Mouse (Mus musculus) layer of hippocampus, adult 9-10 months (tissue): Measurements from ENCODE around the gene Pitx1.

Experiments used
- DNase-seq: peaks from one replicate; pipeline ENCODE4 v3.0.0; 2022; ENCODE audit warnings: low spot score

The Pitx1 gene

GRCm38 (mm10) chr13:55836142-55836625 lies at the start of gene Pitx1:
Gene Pitx1, minus strand, starts transcription at chr13:55836192.
- no peak for DNase-seq

GRCm38 (mm10) chr13:55881431-55882202 lies 45.6 kb upstream of the Pitx1 start:
- no peak for DNase-seq

DNA sequence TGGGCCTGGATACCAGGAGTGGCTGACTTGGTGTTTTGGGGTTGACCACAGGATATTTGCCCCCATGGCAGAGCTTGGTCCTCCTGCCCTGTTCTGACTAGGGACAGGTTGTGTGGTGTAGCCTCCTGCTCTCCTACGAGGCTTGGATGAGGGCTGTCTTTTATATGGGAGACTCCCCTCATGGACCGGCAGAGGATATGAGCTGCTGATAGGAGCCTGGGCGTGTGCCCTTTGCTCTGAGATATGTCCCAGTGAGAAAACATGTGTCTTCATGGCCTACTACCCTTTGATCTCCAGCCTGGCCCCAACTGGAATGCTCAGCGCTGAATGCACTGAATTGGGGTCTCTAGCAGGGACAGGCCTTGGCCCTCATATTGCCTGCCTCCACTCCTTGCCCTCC lies 42.4 kb upstream of the Pitx1 start:
- DNase-seq = no peak

DNA sequence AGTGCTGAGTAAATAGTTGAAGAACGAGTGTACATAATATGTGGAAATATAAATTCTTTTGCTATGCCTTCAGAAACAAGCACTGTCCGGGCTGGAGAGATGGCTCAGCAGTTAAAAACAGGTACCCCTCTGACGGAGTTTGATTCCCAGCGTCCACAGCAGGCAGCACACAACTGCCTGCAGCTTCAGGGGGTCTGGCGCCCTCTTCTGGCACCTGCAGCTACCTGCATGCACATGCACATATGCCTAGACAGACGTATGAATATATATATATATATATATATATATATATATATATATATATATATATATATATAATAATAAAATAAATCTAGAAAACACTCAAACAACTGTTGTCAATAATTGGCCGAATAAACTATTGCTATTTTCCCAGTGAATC lies 35.4 kb upstream of the Pitx1 start:
- DNase-seq = no peak

- DNase-seq = no peak
Measured at GRCm38 (mm10) chr13:55870001-55870400, 34.0 kb upstream of the Pitx1 start.

DNA sequence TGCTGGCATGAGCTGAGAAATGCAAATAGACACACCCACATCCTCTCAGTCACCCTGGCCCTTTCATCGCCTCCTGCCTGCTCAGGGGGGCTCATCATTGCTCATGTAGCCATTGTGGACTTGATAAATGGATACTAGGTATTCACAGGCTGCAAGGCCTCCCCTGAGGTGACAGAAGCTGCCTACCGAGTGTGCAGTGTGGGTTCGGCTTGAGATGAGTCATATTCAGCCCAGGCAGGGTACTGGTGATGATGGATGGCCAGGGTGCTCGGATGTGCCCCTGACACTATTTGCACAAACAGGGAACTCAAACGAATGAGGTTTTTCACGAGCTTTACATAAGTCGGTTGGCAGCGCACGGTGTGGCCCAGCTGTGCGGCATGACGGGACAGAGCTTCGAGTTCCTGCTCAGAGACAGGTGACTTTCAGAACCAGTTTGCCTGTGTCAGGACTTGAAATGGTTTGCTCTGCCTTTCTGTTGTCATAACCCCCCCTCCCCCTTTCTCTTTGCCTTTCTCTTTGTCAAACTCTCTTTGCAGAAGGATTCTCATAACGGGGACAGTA lies 31.6 kb upstream of the Pitx1 start:
- no peak for DNase-seq

DNA sequence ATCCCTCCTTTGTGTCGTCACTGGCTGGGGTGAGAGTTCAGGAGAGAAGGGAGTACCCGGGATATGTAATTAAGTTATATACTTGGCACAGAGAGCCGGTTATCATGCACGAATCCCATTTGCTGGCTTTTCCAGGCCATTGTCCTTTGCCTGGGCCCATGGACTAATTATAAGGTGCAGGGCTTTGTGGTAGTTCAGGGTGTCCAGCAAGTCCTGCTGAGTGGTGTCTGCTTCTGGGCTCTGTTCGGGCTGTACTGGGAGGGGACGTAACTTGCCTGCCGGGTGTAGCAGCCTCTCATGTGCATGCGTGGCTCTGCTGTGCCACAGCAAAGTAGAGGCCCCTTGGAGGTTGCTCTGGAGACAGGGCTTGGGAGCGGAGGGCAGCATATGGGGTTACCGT lies 24.5 kb upstream of the Pitx1 start:
- no peak for DNase-seq

- DNase-seq = no peak
Measured at GRCm38 (mm10) chr13:55858463-55858862, 22.5 kb upstream of the Pitx1 start.

GRCm38 (mm10) chr13:55855793-55856192 lies 19.8 kb upstream of the Pitx1 start:
- no peak for DNase-seq

DNA sequence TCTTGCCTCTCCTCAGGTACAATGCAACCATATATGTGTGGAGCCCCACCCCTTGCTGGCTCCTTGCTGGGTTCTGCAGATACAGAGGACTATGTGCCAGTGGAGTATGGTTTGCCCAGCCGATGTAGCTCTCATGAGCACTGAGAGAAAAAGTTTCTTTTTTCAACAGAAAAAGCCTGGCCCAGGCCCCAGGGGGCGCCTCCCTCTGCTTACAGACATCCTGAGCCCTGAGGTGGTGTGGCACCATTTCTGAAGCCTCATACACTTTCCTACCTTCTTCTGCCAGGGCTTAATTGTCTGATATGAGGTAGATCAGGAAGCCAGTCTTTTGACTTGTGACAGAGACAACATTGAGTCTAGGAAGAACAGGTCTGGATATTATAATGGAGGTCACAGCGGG lies 16.2 kb upstream of the Pitx1 start:
- DNase-seq = no peak

- no peak for DNase-seq
Measured at GRCm38 (mm10) chr13:55850726-55851125, 14.7 kb upstream of the Pitx1 start.

DNA sequence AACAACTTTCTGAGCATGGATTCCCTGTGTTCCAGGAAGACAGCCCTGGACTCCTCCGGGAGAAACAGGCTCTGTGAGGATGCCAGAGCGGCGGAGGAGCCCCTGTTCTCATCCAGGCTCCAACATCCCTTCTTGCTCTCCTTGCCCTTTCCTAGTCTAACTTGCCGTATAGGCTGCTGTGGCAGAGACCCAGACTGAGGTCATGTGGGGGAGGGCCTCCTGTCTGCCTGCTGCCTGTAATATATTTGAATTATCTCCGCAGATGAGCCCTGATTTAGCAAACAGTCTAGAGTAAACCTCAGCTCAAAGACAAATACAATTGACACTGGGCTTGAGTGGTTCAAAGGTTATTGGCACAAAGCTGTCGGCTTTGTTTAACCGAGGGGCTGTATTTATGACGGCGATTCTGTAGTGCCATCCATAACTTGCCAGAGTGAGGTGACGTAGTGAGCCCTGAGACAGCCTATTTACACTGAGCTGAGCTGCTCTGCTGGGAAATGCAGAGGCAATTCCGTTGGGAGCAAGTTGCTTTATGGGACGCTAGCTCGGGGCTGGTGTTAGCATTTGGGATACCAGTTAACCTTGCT lies 12.7 kb upstream of the Pitx1 start:
- DNase-seq = no peak

DNA sequence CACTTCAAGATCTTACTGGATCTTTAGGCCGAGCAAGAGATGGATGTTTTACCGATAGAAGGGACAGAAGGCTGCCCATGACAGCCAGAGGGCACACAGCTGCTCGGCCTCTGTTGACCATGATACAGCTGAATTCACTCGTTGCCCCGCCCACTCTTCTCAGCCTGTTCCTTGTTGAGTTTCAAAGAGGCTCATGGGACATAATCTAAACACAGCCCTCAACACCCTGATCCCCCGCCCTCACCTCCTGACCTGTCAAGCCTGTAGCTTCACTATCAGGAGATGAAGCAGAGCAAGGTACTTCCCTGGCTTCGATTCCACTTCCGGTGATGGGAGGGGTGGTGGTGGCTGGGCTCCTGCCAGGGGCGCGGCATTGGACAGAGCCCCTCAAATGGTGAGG lies 11.8 kb upstream of the Pitx1 start:
- DNase-seq = no peak

DNA sequence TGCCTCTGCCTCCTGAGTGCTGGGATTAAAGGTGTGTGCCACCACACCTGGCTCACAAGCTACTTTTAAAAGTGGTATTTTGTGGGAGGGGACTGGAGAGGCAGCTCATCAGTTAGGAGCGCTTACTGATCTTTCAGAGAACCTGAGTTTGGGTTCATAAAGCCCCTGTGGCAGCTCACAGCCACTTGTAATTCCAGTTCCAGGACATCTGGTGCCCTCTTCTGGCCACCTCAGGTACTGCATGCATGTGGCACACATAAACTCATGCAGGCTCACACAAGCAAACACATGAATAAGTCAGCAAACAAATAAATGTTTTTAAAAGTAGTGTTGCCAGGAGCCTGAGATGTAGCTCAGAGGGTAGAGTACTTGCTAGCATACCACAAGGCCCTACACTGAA lies 7.7 kb upstream of the Pitx1 start:
- DNase-seq = no peak

DNA sequence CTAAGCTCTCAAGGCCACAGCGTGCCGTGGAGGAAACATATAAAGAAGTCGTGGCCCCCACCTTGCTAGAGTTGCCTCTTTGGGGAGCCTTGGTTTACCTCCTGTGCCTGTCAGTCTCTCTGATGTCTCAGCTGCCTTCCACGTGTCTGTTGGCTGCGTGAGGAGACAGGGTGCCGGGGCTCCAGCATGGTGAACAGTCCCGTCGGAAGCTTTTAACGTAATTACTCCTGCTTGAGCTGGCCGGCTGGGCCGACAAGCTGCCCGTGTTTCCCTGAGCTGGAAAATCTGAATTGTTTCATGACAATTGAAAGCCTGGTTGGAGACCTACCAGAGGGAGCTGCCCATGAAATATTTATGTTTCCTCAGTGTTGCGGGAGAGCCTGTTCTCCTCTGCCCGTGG lies 4.2 kb upstream of the Pitx1 start:
- DNase-seq = no peak

- DNase-seq = no peak
Measured at GRCm38 (mm10) chr13:55836786-55837780, 1.1 kb upstream of the Pitx1 start.

- no peak for DNase-seq
Measured at GRCm38 (mm10) chr13:55835548-55836097, 369 bp downstream of the Pitx1 start.

DNA sequence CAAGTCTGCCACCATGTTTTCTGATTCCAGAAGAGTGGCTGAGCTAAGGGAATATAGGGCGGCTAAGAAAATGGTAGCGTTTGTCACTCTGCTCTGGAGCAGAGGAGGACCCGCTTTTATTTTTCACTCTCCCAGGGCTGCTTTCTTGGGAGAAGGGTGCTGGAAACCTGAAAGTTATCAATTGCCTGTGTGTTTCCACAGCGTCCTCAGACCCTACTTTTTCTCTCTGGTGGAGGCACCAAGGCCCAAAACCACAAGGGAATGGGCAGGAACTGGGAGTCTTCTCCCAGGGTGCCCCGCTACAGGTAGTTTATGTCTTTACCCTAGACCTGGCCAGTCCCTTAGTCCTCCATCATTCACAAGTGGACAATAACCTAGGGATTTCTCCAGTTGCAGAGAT lies 1.3 kb downstream of the Pitx1 start:
- no peak for DNase-seq

- DNase-seq = no peak
Measured at GRCm38 (mm10) chr13:55833921-55834320, 2.1 kb downstream of the Pitx1 start.

DNA sequence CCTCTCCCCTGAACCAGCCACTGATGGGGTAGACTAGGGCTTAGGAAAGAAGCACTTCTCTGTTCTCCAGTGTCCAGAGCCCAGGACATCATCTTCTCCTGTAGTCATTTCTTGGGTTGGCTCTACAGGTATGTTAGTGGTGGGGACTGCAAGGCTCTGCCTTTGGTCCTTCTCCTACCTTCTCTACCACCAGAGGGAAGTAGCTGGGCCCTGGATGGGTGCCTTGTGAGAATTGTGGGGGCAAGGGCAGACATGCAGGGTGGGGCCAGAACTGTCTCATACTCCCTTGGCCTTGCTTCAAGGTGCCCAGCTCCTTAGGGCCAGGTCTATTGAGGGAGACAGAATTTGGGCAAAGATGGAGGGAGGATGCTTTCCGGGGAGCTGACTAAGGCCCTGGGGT lies 3.4 kb downstream of the Pitx1 start:
- no peak for DNase-seq

DNA sequence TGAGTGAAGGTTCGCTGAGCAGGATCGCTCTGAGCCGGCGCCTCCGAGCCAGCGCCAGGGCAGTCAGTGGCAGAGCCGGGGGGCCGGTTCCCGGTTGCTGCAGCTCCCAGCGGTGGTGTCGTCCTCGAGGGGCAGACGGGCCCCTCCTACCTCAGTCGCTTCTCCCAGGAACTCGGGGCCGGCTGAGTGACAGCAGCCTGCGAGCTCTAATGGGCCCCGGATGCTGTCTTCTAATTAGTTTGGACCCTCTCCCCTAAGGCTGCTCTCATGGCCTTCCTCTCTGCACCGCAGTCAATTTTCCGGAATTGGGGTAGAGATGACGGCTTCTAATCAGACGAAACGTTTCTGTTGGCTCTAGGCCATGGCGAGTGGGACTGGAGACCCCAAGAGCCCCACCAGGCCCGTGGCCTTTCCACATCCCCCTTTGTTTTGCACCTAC lies 4.3 kb downstream of the Pitx1 start:
- DNase-seq = no peak
